Mouse (Mus musculus) CH12.LX (cell line): ENCODE results near the gene Abhd16b.

ENCODE experiments used
- ETS1 ChIP-seq: conservative IDR thresholded peaks from 2 replicates; pipeline ENCODE4 v1.6.1; 2012; ENCODE audit warnings: low read depth, mild to moderate bottlenecking, inconsistent platforms, low read length, improper control_type of control experiment, moderate library complexity
- KAT2A ChIP-seq: IDR thresholded peaks from 2 replicates; pipeline ENCODE4 v1.6.1; 2012; ENCODE audit warnings: low read length, improper control_type of control experiment, inconsistent platforms; ENCODE audit not compliant: insufficient replicate concordance
- POLR2A ChIP-seq: IDR thresholded peaks from 2 replicates; pipeline ENCODE4 v1.6.1; 2011; ENCODE audit warnings: low read depth, mild to moderate bottlenecking, improper control_type of control experiment, low read length
- POLR2AphosphoS2 ChIP-seq: IDR thresholded peaks from 2 replicates; pipeline ENCODE4 v1.6.1; 2011; ENCODE audit warnings: low read depth, low read length, improper control_type of control experiment
- RCOR1 ChIP-seq: conservative IDR thresholded peaks from 2 replicates; pipeline ENCODE4 v1.6.1; 2012; ENCODE audit warnings: low read depth, mild to moderate bottlenecking, inconsistent platforms, low read length, improper control_type of control experiment

- TF ChIP-seq POLR2A (no peak), ETS1 (no peak), RCOR1 (no peak), KAT2A (no peak), POLR2AphosphoS2 (no peak)
These were observed 39.6 kb downstream of the Abhd16b start for GRCm38 (mm10) chr2:181532589-181532988.
